Mouse (Mus musculus): Measurements from ENCODE around the gene Flvcr2.

GRCm38 (mm10) chr12:85725306-85725705, 21.0 kb upstream of the Flvcr2 start:
- TF ChIP-seq POLR2A (IDR thresholded peaks at IDR 0.05; ENCODE audit: low read depth, low read length): no peak
- no peak for TF ChIP-seq CTCF (IDR thresholded peaks at IDR 0.05; ENCODE audit: extremely low read depth, insufficient read depth, insufficient read length, insufficient replicate concordance)

Data from spleen, adult 2 months (tissue).